Mouse (Mus musculus): ENCODE measurements around the gene Acss3.

Gene Acss3

DNA sequence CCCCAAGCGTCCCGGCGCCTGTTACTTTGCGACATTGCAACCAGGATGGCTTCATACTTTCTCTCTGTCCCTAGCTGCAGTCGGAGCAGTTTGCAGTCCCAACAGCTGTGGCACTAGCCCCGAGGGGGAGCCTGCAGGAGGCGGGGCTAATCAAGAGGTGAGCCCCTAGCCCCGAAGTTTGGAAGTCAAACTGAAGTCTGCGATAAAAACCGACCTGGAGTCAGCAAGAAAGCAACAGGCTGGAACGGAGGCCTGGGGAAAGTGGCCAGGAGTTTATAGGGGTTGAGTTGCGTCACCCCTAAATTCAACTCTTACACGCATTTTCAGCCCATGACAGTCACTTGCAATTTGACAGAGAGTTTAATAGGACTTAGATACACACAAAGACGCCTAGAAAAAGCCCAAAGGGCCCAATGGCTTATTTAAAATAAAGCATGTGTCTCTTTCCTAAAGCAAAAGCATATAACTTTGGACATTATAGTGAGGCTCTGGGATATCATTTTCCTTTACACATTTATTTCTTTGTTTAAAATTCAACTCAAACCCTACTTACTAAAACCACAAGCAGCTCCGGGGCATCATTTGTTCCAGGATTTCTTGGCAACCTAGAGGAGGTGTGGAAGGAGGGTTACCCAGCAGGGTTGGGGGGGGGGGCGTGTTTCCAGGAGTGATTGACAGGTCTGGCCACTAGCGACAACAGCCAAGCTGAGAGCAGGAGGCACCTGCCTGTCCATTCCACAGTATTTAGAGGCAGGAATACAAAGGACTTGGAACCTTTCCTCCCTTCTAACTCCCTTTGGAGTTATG lies at the start of gene Acss3:
Gene Acss3, minus strand, starts transcription at position 140 of the 807 bp plus-strand sequence.
- DNase-seq (ENCODE audit: low spot score), result peak; percentile 60

DNA sequence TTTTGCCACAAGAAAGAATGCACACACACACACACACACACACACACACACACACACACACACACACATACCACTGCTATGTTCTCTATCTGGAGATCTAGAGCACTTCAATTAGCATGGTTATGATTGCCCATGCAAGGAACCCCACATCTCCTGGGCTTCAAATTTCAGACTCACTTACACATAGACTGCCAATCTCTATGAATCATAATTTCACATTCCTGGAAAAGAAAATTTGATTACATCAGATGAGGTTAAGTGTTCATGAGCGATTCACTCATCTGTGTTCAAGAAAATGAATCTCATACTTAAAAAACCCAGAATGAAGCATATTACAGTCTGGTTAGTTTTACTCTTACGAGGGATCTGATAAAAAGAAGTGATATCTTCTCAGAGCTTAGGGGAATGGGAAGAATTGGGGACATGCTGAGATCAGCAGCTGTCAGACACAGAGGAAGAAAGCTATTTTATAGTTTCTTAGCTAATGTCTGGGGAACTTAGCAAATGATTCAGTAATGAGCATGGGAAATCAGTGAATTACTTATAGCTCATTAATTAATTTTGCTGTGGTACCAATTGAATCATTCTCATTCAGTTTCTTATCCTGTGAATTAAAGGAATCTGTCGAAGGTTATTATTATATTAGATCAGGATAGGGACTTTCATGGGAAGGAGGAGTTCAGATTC lies 48.7 kb upstream of the Acss3 start:
- no peak for DNase-seq (ENCODE audit: low spot score)

DNA sequence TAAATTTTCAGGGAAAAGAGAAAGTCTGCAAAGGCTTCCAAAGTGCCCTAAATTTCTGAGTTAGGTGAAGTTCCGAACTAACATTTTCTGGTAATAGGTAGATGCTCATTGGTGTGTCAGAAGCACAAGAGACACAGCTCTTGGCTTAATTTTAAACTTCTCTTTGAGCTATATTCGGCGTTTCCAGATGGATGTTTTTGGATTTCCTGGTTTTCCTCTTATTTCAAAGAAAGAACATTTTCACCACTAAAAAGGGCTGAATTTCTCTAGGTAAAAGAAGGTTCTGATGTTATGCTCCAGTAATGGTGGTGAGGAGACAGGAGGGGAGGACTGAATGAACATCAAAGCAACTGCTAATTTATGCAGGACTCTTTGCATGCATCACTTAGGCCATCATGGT lies 43.0 kb upstream of the Acss3 start:
- DNase-seq (ENCODE audit: low spot score), result no peak

DNA sequence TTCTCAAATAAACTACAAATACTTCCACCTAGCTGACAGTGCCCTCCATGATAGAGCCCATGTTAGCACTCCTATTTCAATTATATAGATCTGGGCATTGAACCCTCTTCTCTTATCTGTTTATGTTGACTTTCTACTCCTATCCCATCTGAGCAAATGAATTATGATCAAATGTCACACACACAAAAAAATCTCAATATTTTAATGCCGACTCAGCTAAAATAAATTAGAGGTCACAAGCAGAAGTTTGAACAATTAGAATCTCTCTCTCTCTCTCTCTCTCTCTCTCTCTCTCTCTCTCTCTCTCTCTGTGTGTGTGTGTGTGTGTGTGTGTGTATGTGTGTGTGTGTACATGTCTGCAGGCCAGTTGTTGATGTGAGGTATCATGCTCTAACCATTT lies 25.3 kb upstream of the Acss3 start:
- no peak for DNase-seq (ENCODE audit: low spot score)

DNA sequence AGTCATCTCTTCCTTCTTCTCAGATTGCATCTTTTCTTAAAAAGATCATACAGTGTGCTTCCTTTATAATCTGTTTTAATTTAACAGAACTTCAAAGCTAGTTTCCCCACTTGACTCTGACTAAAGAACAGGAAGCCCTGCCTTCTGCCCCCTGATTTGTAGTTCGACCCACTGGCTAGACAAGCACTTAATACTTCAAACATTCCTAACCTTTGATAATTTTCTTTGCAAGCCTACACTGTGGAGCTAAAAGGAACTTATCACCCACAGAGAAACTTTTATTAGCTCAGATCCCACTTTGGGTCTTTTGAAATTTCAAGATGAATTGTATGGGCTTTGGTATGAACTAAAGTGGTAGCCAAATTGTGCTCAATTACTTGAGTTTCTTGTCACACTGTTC lies 20.5 kb upstream of the Acss3 start:
- no peak for DNase-seq (ENCODE audit: low spot score)

DNA sequence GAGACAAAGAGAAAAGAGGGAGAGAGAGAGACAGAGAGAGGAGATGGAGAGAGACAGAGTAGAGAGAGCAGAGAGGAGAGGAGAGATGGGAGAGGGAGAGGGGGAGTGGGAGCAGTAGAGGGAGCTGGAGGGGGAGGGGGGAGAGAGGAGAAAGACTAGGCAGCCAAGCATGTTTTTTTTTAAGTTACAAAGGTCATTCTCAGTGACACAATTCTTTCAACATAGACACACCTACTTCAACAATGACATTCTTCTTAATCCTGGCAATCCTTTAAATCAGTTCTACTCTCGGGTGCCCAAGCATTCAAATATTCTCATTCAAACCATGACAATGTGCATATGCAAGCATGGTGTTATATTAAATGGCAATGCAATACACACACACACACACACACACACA lies 19.4 kb upstream of the Acss3 start:
- DNase-seq (ENCODE audit: low spot score), result no peak

DNA sequence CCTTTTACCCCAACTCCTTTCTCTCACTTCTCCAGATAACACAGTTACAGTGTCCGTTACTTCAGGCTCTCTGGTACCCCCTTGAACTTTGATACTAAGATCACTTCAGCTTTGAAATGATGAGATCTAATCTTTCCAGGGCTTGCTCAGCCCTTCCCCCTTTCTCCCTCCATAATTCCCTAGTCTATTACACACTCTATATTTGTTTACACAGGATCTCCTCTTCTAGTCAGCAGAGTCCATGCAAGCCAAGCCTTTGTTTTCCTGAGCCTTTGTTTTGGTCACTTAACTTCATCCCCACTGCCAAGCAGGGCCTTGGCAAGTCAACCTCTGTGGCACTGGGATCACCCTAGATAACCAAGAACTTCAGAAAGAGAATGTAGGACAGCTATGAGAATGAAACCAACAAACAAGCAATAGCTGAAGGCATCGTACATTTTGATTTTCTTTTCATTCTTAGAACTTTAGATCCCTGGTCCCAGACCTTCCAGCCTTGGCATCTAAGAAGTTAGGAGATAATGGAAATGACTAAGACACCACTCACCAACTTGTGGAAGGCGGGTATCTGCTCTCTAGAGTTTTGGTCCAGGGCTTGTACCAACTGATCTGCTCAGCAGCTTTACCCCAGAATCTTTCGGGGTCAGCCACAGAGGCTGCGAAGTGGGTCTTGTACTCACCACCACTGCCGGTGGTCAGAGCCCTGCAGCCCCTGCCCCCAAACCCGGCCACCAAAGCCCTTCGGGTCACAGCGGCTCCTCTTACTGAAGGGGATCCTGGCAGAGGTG lies 532 bp downstream of the Acss3 start:
- DNase-seq (ENCODE audit: low spot score), result no peak

DNA sequence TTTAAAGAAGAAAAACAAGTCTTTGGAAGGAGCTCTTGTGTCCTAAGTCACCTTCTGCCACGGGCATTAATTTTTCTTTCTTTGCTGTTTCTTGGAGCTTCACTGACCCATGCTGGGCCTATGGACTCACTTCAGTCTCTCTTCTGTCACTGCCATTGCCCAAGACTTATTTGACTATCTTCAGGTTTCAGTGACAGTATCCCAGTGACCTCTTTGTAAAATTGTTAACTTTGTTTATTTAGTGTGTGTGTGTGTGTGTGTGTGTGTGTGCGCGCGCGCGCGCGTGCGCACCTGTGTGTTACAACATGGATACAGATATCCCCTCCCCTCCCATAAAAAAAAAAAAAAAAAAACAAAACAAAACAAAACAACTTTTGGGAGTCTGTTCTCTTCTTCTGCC lies 2.2 kb downstream of the Acss3 start:
- no peak for DNase-seq (ENCODE audit: low spot score)

DNA sequence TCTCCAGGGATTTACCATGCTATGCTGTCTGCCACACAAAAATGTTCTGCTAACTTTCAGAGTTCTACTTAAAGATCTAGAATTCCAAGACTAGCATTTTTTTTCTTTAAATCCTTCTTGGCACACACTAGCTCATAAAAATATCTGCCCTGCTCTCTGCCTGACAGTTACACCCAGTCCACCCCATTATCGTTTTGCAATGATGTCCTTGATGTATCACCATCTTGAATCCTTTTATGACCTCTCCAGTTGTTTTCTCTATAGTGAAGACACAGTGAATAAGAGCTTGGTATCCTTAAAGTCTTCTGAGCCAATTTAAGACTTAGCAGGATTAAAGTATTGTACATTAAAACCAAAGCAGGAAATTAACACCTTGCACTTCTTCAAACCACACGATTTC lies 4.3 kb downstream of the Acss3 start:
- DNase-seq (ENCODE audit: low spot score), result no peak

DNA sequence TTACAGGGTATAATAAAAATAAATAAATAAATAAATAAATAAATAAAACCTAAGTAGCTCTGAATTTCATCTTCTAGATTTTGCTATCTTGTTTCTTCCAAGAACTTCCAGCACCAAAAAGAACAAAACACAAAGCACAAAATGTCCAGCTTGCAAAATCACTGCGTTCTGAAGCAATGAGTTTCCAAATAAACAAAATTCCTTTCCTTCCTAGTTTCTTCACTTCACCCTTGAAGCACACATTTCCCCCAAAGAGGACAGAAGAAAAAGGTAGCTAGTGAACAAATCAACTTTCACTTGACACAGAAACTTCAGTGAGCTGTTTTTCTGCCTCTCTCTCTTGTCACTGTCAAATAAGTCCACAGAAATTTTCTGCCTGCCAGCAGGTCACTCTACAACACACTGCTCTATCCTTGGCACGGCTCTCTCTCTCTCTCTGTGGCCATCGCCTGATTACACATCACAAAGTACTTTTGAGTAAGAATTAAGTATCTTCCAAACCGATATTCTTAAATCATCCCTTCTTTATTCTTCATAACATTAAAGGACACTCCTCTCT lies 6.7 kb downstream of the Acss3 start:
- no peak for DNase-seq (ENCODE audit: low spot score)

DNA sequence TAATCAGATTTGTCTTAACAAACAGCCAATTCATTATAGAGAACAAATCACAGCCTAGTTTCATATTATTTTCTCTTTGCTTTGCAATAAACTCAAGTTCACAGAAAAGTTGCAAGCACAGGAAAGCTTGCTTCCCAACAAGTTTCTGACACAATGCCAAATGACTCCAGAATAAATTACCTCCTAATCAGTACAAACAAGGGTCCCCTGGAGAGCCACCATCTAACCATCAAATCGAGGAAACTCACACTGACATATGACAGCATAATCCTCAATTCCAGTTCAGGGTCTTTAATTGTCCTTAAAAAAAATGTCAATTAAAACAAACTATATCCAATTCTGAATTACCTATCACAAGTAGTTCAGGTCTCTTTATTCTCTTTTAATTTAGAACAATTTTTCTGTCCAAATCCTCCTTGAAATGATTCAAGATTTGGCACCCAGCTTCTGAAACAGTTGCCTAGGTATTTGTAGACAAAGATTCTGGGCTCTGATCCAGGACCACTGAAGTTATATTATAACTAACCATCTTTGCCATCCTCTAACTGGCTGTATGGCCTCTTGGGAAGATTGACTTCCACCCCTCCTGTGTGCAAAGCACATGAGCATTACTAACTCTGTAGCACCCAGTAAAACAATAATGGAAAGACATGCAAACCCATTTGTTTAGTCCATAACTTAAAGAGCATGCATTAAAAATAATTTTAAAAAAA lies 7.4 kb downstream of the Acss3 start:
- no peak for DNase-seq (ENCODE audit: low spot score)

DNA sequence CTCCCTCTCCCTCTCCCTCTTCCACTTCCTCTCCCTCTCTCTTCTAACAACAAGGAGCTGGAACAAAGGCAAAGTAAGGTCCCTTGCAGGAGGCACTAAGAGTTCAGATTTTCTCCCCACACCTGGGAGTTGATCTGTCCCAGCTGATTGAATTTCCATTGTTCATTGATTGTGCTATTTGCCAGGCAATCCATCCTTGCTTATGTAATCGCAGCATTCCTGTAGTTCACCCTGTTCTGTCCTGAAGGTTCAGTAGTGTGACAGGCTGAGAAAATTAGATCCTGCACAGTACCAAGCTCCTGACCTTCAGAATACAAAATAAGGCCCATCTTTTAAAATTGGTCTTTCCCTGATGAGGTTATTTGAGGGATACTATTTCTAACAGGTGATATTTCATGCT lies 8.3 kb downstream of the Acss3 start:
- DNase-seq (ENCODE audit: low spot score), result no peak

DNA sequence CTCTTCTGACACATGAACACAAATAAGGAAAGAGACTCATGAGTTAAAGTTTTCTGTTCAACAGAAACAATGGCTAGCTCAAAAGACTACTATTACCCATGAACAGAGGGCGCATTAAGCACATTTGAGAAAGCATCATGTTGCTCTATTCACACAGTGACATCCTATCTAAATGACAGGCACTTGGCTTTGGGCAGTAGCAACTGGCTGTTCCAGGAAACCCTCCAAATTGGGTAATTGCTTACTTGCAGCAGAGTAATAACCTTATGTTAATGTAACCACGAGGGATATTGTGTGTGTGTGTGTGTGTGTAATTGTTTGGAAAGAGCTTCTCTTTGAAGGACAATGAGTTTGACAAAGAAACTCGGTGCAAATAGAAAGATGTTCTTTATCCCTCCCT lies 29.0 kb downstream of the Acss3 start:
- no peak for DNase-seq (ENCODE audit: low spot score)

DNA sequence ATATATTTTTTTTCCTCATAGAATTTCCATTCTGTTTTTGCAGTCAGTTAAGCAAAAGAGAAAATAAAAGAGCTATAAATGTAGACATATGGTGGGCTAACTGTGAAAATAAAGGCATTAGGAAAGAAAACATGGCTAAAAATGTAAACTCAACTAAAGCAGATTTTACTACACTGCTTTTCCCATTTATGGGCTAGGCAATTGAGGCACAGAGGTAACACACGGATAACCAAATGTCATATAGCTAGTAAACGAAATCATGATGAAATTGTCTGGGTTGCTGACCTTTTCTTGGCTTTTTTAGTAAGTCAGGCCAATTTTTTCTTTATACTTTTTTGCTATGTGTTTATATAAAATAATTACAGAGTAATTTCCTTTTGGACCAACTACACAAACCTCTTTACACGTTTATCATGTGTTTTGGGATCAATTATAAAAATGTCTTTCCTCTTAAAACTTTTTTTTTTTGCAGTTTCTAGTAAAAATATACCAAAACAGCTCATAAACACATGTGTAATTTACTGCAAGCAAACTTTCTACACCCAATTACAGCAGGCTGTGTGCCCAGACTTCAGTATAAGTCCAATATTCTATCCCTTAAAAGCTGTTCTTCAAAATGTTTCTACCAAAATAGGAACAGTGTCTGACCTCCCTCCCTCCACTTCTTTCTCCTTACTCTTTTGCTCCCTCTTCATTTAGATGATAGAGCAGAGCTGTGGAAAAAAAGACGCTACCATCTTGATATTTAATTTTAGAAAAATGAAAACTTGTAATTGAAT lies 69.4 kb downstream of the Acss3 start:
- DNase-seq (ENCODE audit: low spot score), result no peak

DNA sequence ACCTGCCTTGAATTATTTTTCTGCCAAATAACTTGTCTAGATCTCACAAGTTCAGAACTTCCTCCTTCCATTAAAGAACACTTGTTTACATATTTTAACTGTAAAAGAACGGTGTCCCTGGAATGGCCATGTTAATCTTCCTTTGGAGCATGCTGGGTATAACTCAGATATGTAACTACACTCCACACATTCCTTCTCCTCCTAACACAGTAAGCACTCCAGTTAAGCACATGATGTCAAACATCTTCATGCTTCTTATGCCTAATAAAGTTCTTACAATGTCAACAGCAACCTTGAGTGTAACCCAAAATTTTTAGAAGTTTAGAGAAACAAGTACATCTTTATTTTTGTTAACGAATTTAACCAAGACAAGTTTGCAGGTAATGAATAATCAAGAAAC lies 73.0 kb downstream of the Acss3 start:
- DNase-seq (ENCODE audit: low spot score), result no peak

DNA sequence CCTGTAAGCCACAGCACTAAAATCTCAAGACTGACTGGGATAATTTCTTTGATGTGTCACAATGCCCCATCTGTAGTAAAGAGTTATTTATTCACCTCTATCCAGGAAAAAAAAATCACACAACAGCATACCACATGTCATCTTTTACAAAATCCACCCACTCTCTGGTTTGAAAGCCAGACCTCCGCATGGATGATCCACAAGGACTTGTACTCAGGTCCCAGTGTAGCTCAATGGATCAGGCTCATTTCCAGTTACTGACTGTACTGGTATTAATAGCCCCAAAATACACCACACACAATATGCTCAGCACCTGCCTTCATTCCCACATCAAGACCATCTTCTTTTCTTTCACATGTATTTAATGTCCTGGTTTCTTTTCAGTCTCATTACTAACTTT lies 80.8 kb downstream of the Acss3 start:
- no peak for DNase-seq (ENCODE audit: low spot score)

DNA sequence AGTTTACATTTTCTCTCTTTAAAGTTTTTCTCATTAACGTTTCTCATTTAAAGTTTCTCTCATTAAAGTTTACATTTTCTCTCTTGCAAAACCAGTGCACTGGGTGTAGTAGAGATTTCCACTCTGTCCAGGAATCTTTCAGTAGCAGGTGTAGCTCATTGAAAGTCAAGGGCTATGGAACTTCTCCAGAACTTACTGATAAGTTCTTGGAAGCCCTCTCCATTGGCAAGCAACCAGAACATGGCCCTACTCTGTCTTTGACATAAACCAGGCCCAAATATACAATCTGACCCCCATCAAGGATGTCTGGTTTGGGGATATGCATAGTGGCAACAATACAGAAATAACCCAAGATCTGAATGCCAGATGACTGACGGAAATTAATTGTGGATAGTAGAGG lies 82.6 kb downstream of the Acss3 start:
- no peak for DNase-seq (ENCODE audit: low spot score)

DNA sequence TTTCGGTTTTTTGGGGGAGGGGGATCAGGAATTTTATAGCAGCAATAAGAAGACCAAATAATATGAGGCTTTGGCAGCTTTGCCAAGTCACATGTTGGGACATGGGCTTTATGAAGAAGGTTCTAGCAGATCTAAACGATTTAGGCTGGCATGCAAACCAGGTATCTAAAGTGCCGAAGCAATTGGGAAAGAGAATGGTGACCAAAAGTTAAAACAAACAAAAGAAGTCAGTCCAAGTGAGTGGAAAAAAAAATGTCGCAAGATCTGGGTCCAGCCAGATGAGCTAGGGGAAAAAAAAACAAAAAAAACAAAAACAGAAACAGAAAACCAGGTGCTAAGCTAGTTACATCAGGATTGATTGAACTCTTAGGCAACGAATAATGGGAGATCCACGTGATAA lies 83.1 kb downstream of the Acss3 start:
- no peak for DNase-seq (ENCODE audit: low spot score)

DNA sequence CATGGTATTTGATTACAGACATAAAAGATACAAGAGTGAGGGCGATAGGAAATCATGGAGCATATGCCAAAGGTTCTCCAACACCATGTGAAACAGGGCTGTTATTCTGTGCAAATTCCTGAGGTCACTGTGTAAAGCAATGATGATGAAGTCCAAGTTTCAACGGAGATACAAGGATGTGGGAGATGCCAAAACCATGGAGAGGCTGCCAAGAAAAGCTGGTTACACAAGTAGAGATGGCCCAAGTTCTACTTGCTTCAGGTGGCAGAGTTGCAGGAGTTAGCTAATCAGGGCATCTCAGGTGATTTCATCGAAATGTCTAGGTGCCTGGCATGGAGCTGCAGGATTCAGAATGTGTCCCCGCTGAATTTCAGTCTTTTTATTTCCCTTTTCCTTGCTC lies 84.3 kb downstream of the Acss3 start:
- DNase-seq (ENCODE audit: low spot score), result no peak

DNA sequence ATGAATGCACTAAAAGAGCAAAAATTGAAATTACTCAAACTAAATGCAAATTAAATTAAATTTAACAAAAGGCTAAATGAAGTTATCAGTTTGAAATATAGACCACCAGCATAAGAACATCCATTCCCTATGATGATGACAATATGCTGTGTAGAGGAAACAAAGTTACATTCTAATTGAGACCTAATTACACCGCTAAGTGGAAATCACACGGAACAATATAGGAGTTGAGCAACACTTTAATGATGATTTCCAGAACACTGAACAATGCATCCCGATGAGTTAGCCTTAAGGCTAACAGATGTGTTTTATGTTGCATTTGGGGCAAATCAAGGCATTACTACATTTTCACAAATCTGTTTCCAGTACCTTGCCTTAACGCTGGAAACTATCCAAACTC lies 99.2 kb downstream of the Acss3 start:
- no peak for DNase-seq (ENCODE audit: low spot score)

DNA sequence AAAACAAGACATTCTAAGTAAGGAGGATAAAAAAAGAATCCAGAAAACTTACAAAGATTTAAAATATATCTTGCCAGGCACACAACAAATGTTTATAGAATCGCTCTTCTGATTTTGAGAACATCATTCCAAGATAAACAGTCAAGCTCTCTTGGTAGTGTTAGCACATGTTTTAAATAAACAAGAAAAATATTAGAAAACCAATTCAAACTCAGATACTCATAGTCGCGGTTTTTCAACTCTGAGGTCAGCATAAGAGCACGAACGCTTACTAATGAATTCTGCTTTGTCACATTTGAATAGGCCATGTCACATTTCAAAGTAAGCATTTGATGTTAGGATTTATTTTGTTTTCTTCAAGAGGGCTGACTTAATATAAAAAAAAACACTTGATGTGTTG lies 102.3 kb downstream of the Acss3 start:
- no peak for DNase-seq (ENCODE audit: low spot score)
